Mouse (Mus musculus) lung, postnatal 0 days (tissue): ENCODE data around the gene P2ry6. TPM values are rescaled to one million over a fixed set of nuclear protein-coding genes. Genes with fewer than 3 reads are reported as not detected.

ENCODE experiments used
- ATAC-seq: fragments of 200-750 bp; cut with Nextera tagmentation; 2 replicates; pipeline ENCODE4 v1.8.0; 2017; ENCODE audit warnings: moderate library complexity
- DNase-seq: peaks from one replicate; pipeline ENCODE4 v3.0.0-alpha.2; 2016; ENCODE audit warnings: low spot score
- H3K27ac ChIP-seq: fragments of 300-500 bp; sonication (generic); 2 replicates; pipeline ENCODE4 v1.5.1; 2014; ENCODE audit warnings: antibody characterized with exemption, mild to moderate bottlenecking, low read length, mixed read lengths
- H3K27me3 ChIP-seq: fragments of 300-500 bp; sonication (generic); replicated peaks from 2 replicates; pipeline ENCODE4 v1.6.1; 2014; ENCODE audit warnings: low read length, mixed read lengths; ENCODE audit not compliant: insufficient read depth
- H3K36me3 ChIP-seq: fragments of 300-500 bp; sonication (generic); 2 replicates; pipeline ENCODE4 v1.6.1; 2014; ENCODE audit warnings: low read length, mixed read lengths; ENCODE audit not compliant: insufficient read depth
- H3K4me1 ChIP-seq: fragments of 300-500 bp; sonication (generic); 2 replicates; pipeline ENCODE4 v1.6.1; 2014; ENCODE audit warnings: antibody characterized with exemption, low read depth, low read length, mixed read lengths; ENCODE audit not compliant: insufficient read depth
- H3K4me2 ChIP-seq: fragments of 300-500 bp; sonication (generic); replicated peaks from 2 replicates; pipeline ENCODE4 v1.6.1; 2014; ENCODE audit warnings: low read depth, mild to moderate bottlenecking, low read length, moderate library complexity, mixed read lengths
- H3K4me3 ChIP-seq: fragments of 300-500 bp; sonication (generic); 2 replicates; pipeline ENCODE4 v1.5.1; 2014; ENCODE audit warnings: low read depth, low read length
- H3K9ac ChIP-seq: fragments of 300-500 bp; sonication (generic); replicated peaks from 2 replicates; pipeline ENCODE4 v1.6.1; 2014; ENCODE audit warnings: low read depth, mild to moderate bottlenecking
- H3K9me3 ChIP-seq: fragments of 300-500 bp; sonication (generic); 2 replicates; pipeline ENCODE4 v1.6.1; 2016; ENCODE audit warnings: low read length, mixed read lengths
- CTCF ChIP-seq: IDR thresholded peaks from 2 replicates; pipeline ENCODE4 v1.5.1; 2016; ENCODE audit warnings: antibody characterized with exemption, mild to moderate bottlenecking
- EP300 ChIP-seq: IDR thresholded peaks from 2 replicates; pipeline ENCODE4 v1.6.1; 2016; ENCODE audit warnings: antibody characterized with exemption, mild to moderate bottlenecking, control low read depth
- WGBS: fragments of 180-500 bp; shearing (Covaris S2); extraction: QIAGEN DNeasy Blood & Tissue Kit; methylation state at CpG from one replicate; pipeline ENCODE4 v1.1.7; 2014; 5-methylcytosine and 5-hydroxymethylcytosine counted together
- polyA plus RNA-seq: library from polyadenylated mRNA; unstranded; fragments of >200 nt; fragmentation: Nextera tagmentation; extraction: Ambion mirVana; gene quantifications from 2 replicates; pipeline ENCODE4 v1.2.1, GENCODE M21; 2015

The P2ry6 gene
- polyA plus RNA-seq, 1 experiment from 2014 or later = 9.9 TPM

DNA sequence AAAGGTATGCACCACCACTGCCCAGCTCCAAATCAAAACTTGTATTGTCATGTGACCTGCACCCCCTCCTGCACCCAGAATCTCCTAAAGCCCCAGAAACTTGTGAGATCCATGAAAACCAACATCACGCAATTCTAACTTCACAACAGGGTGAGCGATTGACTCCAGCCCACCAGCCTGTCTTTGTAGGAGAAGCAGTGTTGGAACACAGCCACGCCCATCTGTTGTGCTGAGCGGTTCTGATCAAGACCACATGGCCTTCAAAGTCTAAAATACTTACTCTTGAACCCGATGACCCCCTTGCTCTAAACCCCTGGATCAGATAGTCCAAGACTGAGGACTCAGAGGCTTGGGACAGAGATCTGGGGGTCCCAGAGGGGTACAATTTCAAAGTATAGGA is 25.2 kb upstream of the P2ry6 start:
- Histone ChIP-seq H3K9me3 (no peaks in the 10 kb centered on the region), H3K4me2 (no peak overlapping the region), H3K4me3 (no peak overlapping the region), H3K27ac (no peak overlapping the region), H3K36me3 (no peaks in the 10 kb centered on the region), H3K4me1 (0 out of 2 replicates have a peak, but pooled peaks cover 3% of the 10 kb centered on the region), H3K9ac (no peak overlapping the region), H3K27me3 (no peaks in the 10 kb centered on the region)
- WGBS = 84% methylated on average over 5 of the region's 5 CpGs
- ATAC-seq (no peak), DNase-seq (no peak)
- TF ChIP-seq EP300 = no peak

GRCm38 (mm10) chr7:100998578-100998960 is 24.1 kb upstream of the P2ry6 start:
- H3K4me3 ChIP-seq = no peak overlapping the region
- TF ChIP-seq CTCF (no peak), EP300 (no peak)
- no peak for ATAC-seq
- H3K27ac ChIP-seq = no peak overlapping the region
- H3K4me2 ChIP-seq = no peak overlapping the region
- DNase-seq = no peak
- H3K36me3 ChIP-seq = no peaks in the 10 kb centered on the region
- H3K27me3 ChIP-seq = no peaks in the 10 kb centered on the region
- 86% methylated on average over 24 of the region's 24 CpGs for WGBS
- H3K9ac ChIP-seq = no peak overlapping the region
- H3K9me3 ChIP-seq = no peaks in the 10 kb centered on the region
- 0 out of 2 replicates have a peak, but pooled peaks cover 3% of the 10 kb centered on the region for H3K4me1 ChIP-seq

DNA sequence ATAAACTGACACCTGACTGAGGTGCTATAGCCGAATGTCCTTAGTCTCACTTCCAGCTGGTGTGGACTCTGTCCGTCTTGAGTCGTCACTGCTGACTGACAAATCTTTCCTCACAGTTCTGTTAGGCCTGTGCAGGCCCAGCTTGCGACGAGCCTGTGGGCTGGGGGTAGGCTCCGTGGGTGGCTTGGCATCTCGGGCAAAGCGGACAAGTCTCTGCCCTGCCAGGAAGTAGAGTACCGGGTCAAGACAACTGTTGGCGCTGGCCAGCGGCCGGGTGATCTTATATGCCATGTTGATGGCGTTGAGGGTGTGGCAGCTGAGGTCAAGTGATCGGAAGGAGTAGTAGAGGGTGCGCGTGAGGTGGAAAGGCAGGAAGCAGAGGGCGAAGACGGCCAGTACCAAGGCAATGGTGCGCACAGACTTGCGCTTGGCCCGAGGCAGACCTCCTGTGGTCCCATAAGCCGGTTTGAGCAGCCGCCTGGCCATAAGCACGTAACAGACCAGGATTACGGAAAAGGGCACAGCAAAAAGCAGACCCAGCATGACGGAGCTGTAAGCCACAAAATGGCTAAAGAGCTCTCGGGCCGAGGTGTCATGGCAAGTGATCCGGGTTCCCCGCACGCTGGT is 23.6 kb upstream of the P2ry6 start:
- Histone ChIP-seq H3K36me3 (no peaks in the 10 kb centered on the region), H3K9ac (no peak overlapping the region), H3K9me3 (no peaks in the 10 kb centered on the region), H3K4me3 (no peak overlapping the region), H3K4me1 (no peaks in the 10 kb centered on the region), H3K4me2 (no peak overlapping the region), H3K27ac (no peak overlapping the region), H3K27me3 (no peaks in the 10 kb centered on the region)
- DNase-seq (no peak), ATAC-seq (no peak)
- no peak for TF ChIP-seq EP300
- no peak for TF ChIP-seq CTCF
- WGBS = 83% methylated on average over 31 of the region's 31 CpGs

DNA sequence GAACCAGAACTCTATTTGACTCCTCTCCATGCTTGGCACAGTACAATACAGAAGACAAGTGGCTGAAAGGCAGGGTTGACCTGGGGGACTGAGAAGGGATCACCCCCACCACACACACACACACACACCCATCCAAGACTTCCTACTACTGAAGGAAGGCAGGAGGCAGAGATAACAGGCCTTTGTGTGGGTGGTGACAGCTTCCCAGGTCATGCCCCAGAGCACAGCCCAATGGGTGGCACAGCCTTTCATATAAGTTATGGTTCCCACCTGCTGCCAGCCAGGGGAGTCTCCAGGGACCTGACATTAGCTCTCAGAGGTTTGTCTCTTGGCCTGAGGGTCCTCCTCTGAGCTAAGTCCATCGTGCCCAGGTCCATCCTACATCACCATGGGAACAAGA is 22.8 kb upstream of the P2ry6 start:
- no peak for DNase-seq
- H3K4me1 ChIP-seq = no peaks in the 10 kb centered on the region
- H3K27ac ChIP-seq = no peak overlapping the region
- no peak for TF ChIP-seq EP300
- TF ChIP-seq CTCF = no peak
- no peak for ATAC-seq
- H3K9ac ChIP-seq = no peak overlapping the region
- no peaks in the 10 kb centered on the region for H3K27me3 ChIP-seq
- no peak overlapping the region for H3K4me3 ChIP-seq
- H3K4me2 ChIP-seq = no peak overlapping the region
- whole genome bisulfite sequencing = 88% methylated on average over 1 of the region's 1 CpGs
- no peaks in the 10 kb centered on the region for H3K9me3 ChIP-seq
- no peaks in the 10 kb centered on the region for H3K36me3 ChIP-seq

- no peak for TF ChIP-seq CTCF
- TF ChIP-seq EP300 = no peak
- no peak overlapping the region for H3K4me3 ChIP-seq
- no peak for ATAC-seq
- no peaks in the 10 kb centered on the region for H3K27me3 ChIP-seq
- no peak overlapping the region for H3K9ac ChIP-seq
- H3K36me3 ChIP-seq = no peaks in the 10 kb centered on the region
- DNase-seq = no peak
- H3K4me2 ChIP-seq = no peak overlapping the region
- 88% methylated on average over 3 of the region's 3 CpGs for WGBS
- no peak overlapping the region for H3K27ac ChIP-seq
- H3K9me3 ChIP-seq = no peaks in the 10 kb centered on the region
- H3K4me1 ChIP-seq = no peaks in the 10 kb centered on the region
These were observed 21.5 kb upstream of the P2ry6 start for GRCm38 (mm10) chr7:100995951-100996350.

GRCm38 (mm10) chr7:100995260-100995864 is 20.9 kb upstream of the P2ry6 start:
- no peak for ATAC-seq
- Histone ChIP-seq H3K4me3 (no peak overlapping the region), H3K9ac (no peak overlapping the region), H3K4me2 (no peak overlapping the region), H3K4me1 (no peaks in the 10 kb centered on the region), H3K36me3 (no peaks in the 10 kb centered on the region), H3K27ac (no peak overlapping the region), H3K27me3 (no peaks in the 10 kb centered on the region), H3K9me3 (no peaks in the 10 kb centered on the region)
- TF ChIP-seq EP300 (no peak), CTCF (no peak)
- no peak for DNase-seq
- WGBS = 84% methylated on average over 7 of the region's 7 CpGs
